ENCODE assay signal across 8 mouse cellular contexts in the genomic region with DNA sequence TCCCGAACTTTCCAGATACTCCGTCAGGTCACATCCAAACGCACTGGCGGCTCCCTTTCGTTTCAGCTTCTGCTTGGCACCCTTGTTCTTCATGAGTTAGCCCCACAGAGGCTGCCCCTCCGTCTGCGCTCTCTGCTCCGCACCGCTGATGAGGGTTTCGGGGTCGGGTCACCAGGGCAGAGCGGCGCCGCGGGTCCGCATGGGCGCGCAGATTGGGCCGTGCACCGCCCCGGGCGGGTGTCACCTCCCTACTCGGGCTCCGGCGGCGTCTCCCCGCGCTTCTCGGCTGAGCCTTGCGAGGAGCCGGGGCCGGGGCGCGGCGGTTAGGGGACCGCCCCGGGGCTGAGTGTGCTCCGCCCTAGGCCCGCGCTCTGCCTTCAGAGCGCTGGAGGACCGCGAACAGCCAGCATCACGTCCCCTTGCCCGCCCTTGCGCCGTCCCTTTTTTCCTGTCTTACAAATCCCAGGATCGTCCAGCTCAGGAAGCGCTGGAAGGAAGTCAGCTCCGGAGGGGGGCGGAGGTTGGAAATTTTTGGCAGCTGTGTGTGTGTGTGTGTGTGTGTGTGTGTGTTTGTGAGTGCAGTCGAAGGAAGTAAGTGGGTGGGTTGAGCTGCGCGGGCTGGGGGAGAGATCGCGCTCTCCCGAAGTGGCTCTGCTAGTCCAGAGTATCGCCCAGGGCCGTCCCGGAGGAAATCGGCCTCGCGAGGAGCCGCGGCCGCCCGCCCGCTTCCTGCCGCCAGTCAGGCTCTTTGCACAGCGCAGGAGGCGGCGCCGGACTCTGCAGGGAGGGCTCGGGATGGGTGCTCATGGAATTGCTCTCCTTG. TPM values are rescaled to one million over a fixed set of nuclear protein-coding genes. Genes with fewer than 3 reads are reported as not detected.
DNase-seq lines count a peak whose midpoint lies in the region; ATAC-seq and TF ChIP-seq lines count a peak whose summit lies in the region.

A gene (minus strand): TSS at position 694 of the 823 bp plus-strand sequence.

- H3K9ac ChIP-seq in forebrain, embryonic 16.5 days (replicated peaks; ENCODE audit: low read depth, low read length): peak within 1 kb of the TSS; percentile 75
- H3K9ac ChIP-seq in neural tube, embryonic 14.5 days (replicated peaks; ENCODE audit: low read depth, low read length): peak within 1 kb of the TSS; percentile 69

- under 1% methylated on average over 74 of the region's 74 CpGs for WGBS in forebrain, embryonic 16.5 days
- under 1% methylated on average over 74 of the region's 74 CpGs for WGBS in large intestine, adult 2 months
- WGBS in neural tube, embryonic 14.5 days: under 1% methylated on average over 64 of the region's 74 CpGs

- no peak for TF ChIP-seq CTCF in E14TG2a.4 (conservative IDR thresholded peaks at IDR 0.05; ENCODE audit: low read length)

- H3K9me3 ChIP-seq in E14TG2a.4 (ENCODE audit: low read length): no peaks in the 10 kb centered on the region
- H3K9me3 ChIP-seq in forebrain, embryonic 16.5 days (ENCODE audit: control insufficient read depth, low read length): no peaks in the 10 kb centered on the region
- H3K9me3 ChIP-seq in neural tube, embryonic 14.5 days (ENCODE audit: control insufficient read depth, low read length): no peaks in the 10 kb centered on the region

- H3K4me1 ChIP-seq in E14TG2a.4 (replicated peaks; ENCODE audit: low read depth, low read length): peaks cover 4% of the 10 kb centered on the region; the same call in 1 of the 2 replicates
- peaks cover 5% of the 10 kb centered on the region for H3K4me1 ChIP-seq in forebrain, embryonic 16.5 days (replicated peaks; ENCODE audit: control insufficient read depth, insufficient read depth, low read length)
- H3K4me1 ChIP-seq in neural tube, embryonic 14.5 days (ENCODE audit: control insufficient read depth, insufficient read depth, low read length): peaks cover 12% of the 10 kb centered on the region; the same call in 1 of the 2 replicates

- no peaks in the 10 kb centered on the region for H3K36me3 ChIP-seq in E14TG2a.4 (ENCODE audit: insufficient read depth, low read length)
- no peaks in the 10 kb centered on the region for H3K36me3 ChIP-seq in forebrain, embryonic 16.5 days (ENCODE audit: control insufficient read depth, insufficient read depth)
- H3K36me3 ChIP-seq in neural tube, embryonic 14.5 days (ENCODE audit: control insufficient read depth, insufficient read depth, low read length): no peaks in the 10 kb centered on the region

- H3K4me2 ChIP-seq in forebrain, embryonic 16.5 days (ENCODE audit: low read length): peak within 1 kb of the TSS; percentile 90
- H3K4me2 ChIP-seq in neural tube, embryonic 14.5 days (ENCODE audit: low read depth, low read length): peak within 1 kb of the TSS; percentile 88

- ATAC-seq in forebrain, embryonic 16.5 days: peak; percentile 91
- ATAC-seq in neural tube, embryonic 14.5 days (ENCODE audit: low read depth): peak; percentile 91

- H3K4me3 ChIP-seq in E14TG2a.4 (replicated peaks; ENCODE audit: low read length): peak within 1 kb of the TSS; percentile 80
- peak within 1 kb of the TSS; percentile 77 for H3K4me3 ChIP-seq in forebrain, embryonic 16.5 days (replicated peaks; ENCODE audit: low read length)
- peak within 1 kb of the TSS; percentile 55 for H3K4me3 ChIP-seq in neural tube, embryonic 14.5 days (ENCODE audit: low read depth, low read length)

- peak; percentile 38 to 62 for DNase-seq in cerebellum, adult 18-20 months
- DNase-seq in heart, postnatal 14 days: peak; percentile 89 to 92
- DNase-seq in large intestine, adult 2 months (ENCODE audit: low read depth, low spot score): peak; percentile 32
- DNase-seq in lung, adult 18-20 months: peak; percentile 90 to 93
- peak; percentile 35 for DNase-seq in telencephalon, adult 2 months (ENCODE audit: low read depth, low spot score)

- H3K27ac ChIP-seq in forebrain, embryonic 16.5 days (ENCODE audit: low read length): peak within 1 kb of the TSS; percentile 64
- peak within 1 kb of the TSS; percentile 57 for H3K27ac ChIP-seq in neural tube, embryonic 14.5 days (ENCODE audit: low read depth, low read length)

- intact Hi-C loops in heart, postnatal 14 days (cut with DNase I): no loop called here

- H3K27me3 ChIP-seq in E14TG2a.4 (ENCODE audit: insufficient read depth, low read length): peaks cover 61% of the 10 kb centered on the region
- H3K27me3 ChIP-seq in forebrain, embryonic 16.5 days (replicated peaks; ENCODE audit: control insufficient read depth, insufficient read depth, low read length): no peaks in the 10 kb centered on the region
- no peaks in the 10 kb centered on the region for H3K27me3 ChIP-seq in neural tube, embryonic 14.5 days (ENCODE audit: control insufficient read depth, insufficient read depth, low read length)

RNA-seq across cellular contexts. Expression of the gene that starts here (rescaled TPM):
- 3.8 and 4.5 TPM in 2 replicates for polyA plus RNA-seq in forebrain, embryonic 16.5 days (2015; fragmentation: Nextera tagmentation; extraction: Ambion mirVana)
- 10 to 100 TPM; 50.0 to 50.9 TPM for total RNA-seq in heart, postnatal 14 days (2021)
- 2.1 and 4.6 TPM in 2 replicates for polyA plus RNA-seq in large intestine, adult 2 months (2012; rRNA removed)
- polyA plus RNA-seq in neural tube, embryonic 14.5 days (2014; fragmentation: Nextera tagmentation; extraction: Ambion mirVana): 3.8 and 7.8 TPM in 2 replicates

Comparison
In these comparisons a context has a peak if more than half of its experiments do, and no peak if none do; other contexts are left out.
1. Peak in every context shown above with its lines: DNase-seq, ATAC-seq, H3K4me3 ChIP-seq and H3K27ac ChIP-seq.
2. DNase-seq: peak in every context shown above with its lines; median percentile 92 in lung, adult 18-20 months; 90 in heart, postnatal 14 days; 50 in cerebellum, adult 18-20 months; 35 in telencephalon, adult 2 months; 32 in large intestine, adult 2 months.